Mouse (Mus musculus) spleen, postnatal 36 days (tissue): Measurements from ENCODE around the gene Olfr25.

Source experiments
- DNase-seq, 2 experiments: peaks; one replicate each; pipeline ENCODE4 v3.0.0; 2022; ENCODE audit warnings: low spot score in 2 of 2, mixed read lengths in 1 of 2

Olfr25 gene

GRCm38 (mm10) chr9:38328760-38329159, at the start of gene Olfr25:
Gene Olfr25 (plus strand): TSS chr9:38329060.
- DNase-seq: no peak

- DNase-seq: no peak
These were observed 38.1 kb upstream of the Olfr25 start, which contains the start of gene Olfr896-ps1 for GRCm38 (mm10) chr9:38290807-38291206. Gene Olfr896-ps1 (plus strand): TSS chr9:38291107.

GRCm38 (mm10) chr9:38348111-38348510, 19.3 kb downstream of the Olfr25 start, which contains the start of gene Olfr898:
Gene Olfr898 (plus strand): TSS chr9:38348411.
- no peak for DNase-seq

GRCm38 (mm10) chr9:38366596-38366995, 37.7 kb downstream of the Olfr25 start, which contains the start of gene Olfr250:
Gene Olfr250 (plus strand): TSS chr9:38366896.
- DNase-seq: no peak

DNA sequence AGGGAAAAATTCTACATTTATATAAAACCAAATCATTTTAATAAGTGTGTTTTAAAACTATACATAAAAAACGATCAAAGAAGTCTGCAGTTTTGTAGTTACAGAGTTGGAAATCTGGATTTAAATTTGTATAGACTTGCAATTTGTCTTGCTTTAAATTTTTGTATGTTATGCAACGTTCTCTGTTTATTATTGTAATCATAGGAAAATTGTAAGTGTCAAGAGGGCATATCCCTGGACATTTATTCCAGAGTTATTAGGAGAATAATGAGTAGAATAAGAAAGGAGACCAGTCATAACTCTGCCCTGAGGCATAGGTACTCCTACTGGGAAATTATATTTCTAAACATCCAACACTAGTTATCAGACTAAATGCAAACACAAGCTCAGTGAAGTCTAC, 47.9 kb downstream of the Olfr25 start, which contains the start of gene Olfr251:
TSS of gene Olfr251 (plus strand) at position 301 of the 400 bp plus-strand sequence.
- no peak for DNase-seq
